ENCODE assay signal across 8 mouse cellular contexts in the genomic region with DNA sequence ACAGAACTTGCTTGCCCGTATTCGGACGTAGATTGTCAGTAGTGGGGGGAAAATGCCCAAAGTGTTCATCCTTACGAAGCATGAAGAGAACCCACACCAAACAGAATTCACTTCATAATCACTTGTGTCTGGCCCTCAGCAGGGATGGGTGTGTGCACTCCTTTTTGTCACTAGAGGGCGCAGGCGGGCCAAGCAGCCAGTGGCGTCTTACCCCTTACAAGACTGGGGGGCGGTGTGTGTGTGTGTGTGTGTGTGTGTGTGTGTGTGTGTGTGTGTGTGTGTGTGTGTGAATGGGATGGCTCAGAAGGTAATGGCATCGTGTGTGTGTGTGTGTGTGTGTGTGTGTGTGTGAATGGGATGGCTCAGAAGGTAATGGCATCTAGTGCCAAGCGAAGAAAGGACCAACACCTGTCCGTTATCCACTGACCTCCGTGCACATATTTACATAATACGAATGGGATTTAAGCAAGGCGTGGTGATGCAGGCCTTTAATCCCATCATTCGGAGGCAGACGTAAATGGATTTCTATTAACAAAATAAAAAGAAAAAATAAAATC. TPM values are rescaled to one million over a fixed set of nuclear protein-coding genes. Genes with fewer than 3 reads are reported as not detected.
DNase-seq lines count a peak whose midpoint lies in the region; ATAC-seq lines count a peak whose summit lies in the region.

A gene (plus strand): TSS at position 252 of the 557 bp plus-strand sequence.

- 2% methylated on average over 15 of the region's 16 CpGs for WGBS in intestine, embryonic 15.5 days

- peak within 1 kb of the TSS; percentile 74 for H3K4me3 ChIP-seq in intestine, embryonic 15.5 days (replicated peaks)

- peaks cover 8% of the 10 kb centered on the region; the same call in 1 of the 2 replicates for H3K4me1 ChIP-seq in intestine, embryonic 15.5 days (replicated peaks)

- no peaks in the 10 kb centered on the region for H3K36me3 ChIP-seq in intestine, embryonic 15.5 days

- DNase-seq in adrenal gland, postnatal 10 days: peak; percentile 86
- DNase-seq in embryo, embryonic 11.5 days (ENCODE audit: low read depth, low spot score): peak; percentile 69
- DNase-seq in gastrocnemius, postnatal 4 days (ENCODE audit: low spot score in 2 of 2): peak; percentile 62 to 71
- peak; percentile 84 to 92 for DNase-seq in left cerebral cortex, postnatal 14 days (ENCODE audit: low spot score in 2 of 2)
- DNase-seq in right cerebral cortex, postnatal 25 days: peak; percentile 76
- DNase-seq in yolk sac, embryonic 10.5 days (ENCODE audit: low spot score): peak; percentile 82

- peak within 1 kb of the TSS; percentile 75 for H3K4me2 ChIP-seq in intestine, embryonic 15.5 days (replicated peaks)

- no peak within 1 kb of the TSS; the same call in 1 of the 2 replicates for H3K27ac ChIP-seq in intestine, embryonic 15.5 days

- no peaks in the 10 kb centered on the region for H3K9me3 ChIP-seq in intestine, embryonic 15.5 days

- intact Hi-C loops in left cerebral cortex, postnatal 14 days (cut with DNase I): no loop called here

- peak within 1 kb of the TSS; percentile 66 for H3K9ac ChIP-seq in intestine, embryonic 15.5 days

- no peaks in the 10 kb centered on the region for H3K27me3 ChIP-seq in intestine, embryonic 15.5 days (replicated peaks)

- peak; percentile 85 for ATAC-seq in intestine, embryonic 15.5 days
- ATAC-seq in megakaryocyte-erythroid progenitor cell, adult 5-6 weeks (replicated peaks; ENCODE audit: low FRiP score, low TSS enrichment, poor library complexity, severe bottlenecking): peak; percentile 74

RNA-seq across cellular contexts. Expression of the gene that starts here (rescaled TPM):
- total RNA-seq in adrenal gland, postnatal 10 days (2021): 10 to 100 TPM; 54.0 to 61.7 TPM
- total RNA-seq in gastrocnemius, postnatal 4 days (2021): 10 to 100 TPM; 41.4 to 41.5 TPM
- polyA plus RNA-seq in intestine, embryonic 15.5 days (2015; fragmentation: Nextera tagmentation; extraction: Ambion mirVana): 71.3 and 72.6 TPM in 2 replicates
- 10 to 100 TPM; 58.2 to 61.4 TPM for total RNA-seq in left cerebral cortex, postnatal 14 days (2021)
- 43.7 and 46.6 TPM in 2 replicates for total RNA-seq in megakaryocyte-erythroid progenitor cell, adult 5-6 weeks (2014; fragmentation: Nextera tagmentation)
- total RNA-seq in megakaryocyte-erythroid progenitor cell, adult 5-6 weeks (2017): 38.9 and 52.9 TPM in 2 replicates
